Mouse (Mus musculus) layer of hippocampus, adult 18-20 months (tissue): ENCODE measurements around the gene Slc4a4. TPM values are rescaled to one million over a fixed set of nuclear protein-coding genes. Genes with fewer than 3 reads are reported as not detected.

Source experiments
- DNase-seq, 2 experiments: peaks; one replicate each; pipeline ENCODE4 v3.0.0; 2022; ENCODE audit warnings: low spot score in 2 of 2
- long read RNA-seq: library from polyadenylated mRNA; stranded (forward); transcript quantifications from one replicate; pipeline ENCODE4 v2.0.0, GENCODE M21; 2021
- total RNA-seq, 2 experiments: library from RNA; stranded (reverse); gene quantifications; 2 replicates each; pipeline ENCODE4 v1.2.3; 2021

The Slc4a4 gene
- total RNA-seq = 100 to 1,000 TPM; 125 to 128 TPM
- long read RNA-seq, full-length matches to known transcripts = 51 of 85 reads
- long read RNA-seq, partial matches to known transcripts = 13 of 85 reads
- long read RNA-seq, other reads (novel, unspliced or antisense) = 21 of 85 reads

- peak in 1 of 2 experiments; percentile 28 for DNase-seq
These were observed at the start of gene Slc4a4 for GRCm38 (mm10) chr5:88886668-88887555. Slc4a4 (plus strand) TSS chr5:88886818.

- no peak for DNase-seq
These were observed 46.4 kb upstream of the Slc4a4 start for GRCm38 (mm10) chr5:88840080-88840798.

GRCm38 (mm10) chr5:88857311-88857710, 29.3 kb upstream of the Slc4a4 start:
- no peak for DNase-seq

GRCm38 (mm10) chr5:88857801-88858200, 28.8 kb upstream of the Slc4a4 start:
- no peak for DNase-seq

- no peak for DNase-seq
These were observed 28.4 kb upstream of the Slc4a4 start for GRCm38 (mm10) chr5:88858226-88858625.

- DNase-seq = no peak
These were observed 24.5 kb upstream of the Slc4a4 start for GRCm38 (mm10) chr5:88862163-88862562.

GRCm38 (mm10) chr5:88862794-88863193, 23.8 kb upstream of the Slc4a4 start:
- DNase-seq = no peak

- DNase-seq = peak in 1 of 2 experiments; percentile 57
These were observed 2.5 kb upstream of the Slc4a4 start for GRCm38 (mm10) chr5:88884101-88884500.

GRCm38 (mm10) chr5:88885503-88885902, 1.1 kb upstream of the Slc4a4 start:
- peak in 1 of 2 experiments; percentile 32 for DNase-seq

- no peak for DNase-seq
These were observed 674 bp upstream of the Slc4a4 start for GRCm38 (mm10) chr5:88885944-88886343.

- no peak for DNase-seq
These were observed 310 bp upstream of the Slc4a4 start for GRCm38 (mm10) chr5:88886349-88886667.

GRCm38 (mm10) chr5:88887556-88888412, 1.2 kb downstream of the Slc4a4 start:
- DNase-seq = no peak

GRCm38 (mm10) chr5:88888413-88888700, 1.7 kb downstream of the Slc4a4 start:
- no peak for DNase-seq

GRCm38 (mm10) chr5:88889326-88889725, 2.7 kb downstream of the Slc4a4 start:
- peak in 1 of 2 experiments; percentile 30 for DNase-seq

- DNase-seq = no peak
These were observed 3.5 kb downstream of the Slc4a4 start for GRCm38 (mm10) chr5:88890146-88890545.

GRCm38 (mm10) chr5:88896574-88896973, 10.0 kb downstream of the Slc4a4 start:
- no peak for DNase-seq

- no peak for DNase-seq
These were observed 16.5 kb downstream of the Slc4a4 start for GRCm38 (mm10) chr5:88903111-88903510.

GRCm38 (mm10) chr5:88903526-88903925, 16.9 kb downstream of the Slc4a4 start:
- DNase-seq = no peak

- DNase-seq = no peak
These were observed 18.2 kb downstream of the Slc4a4 start for GRCm38 (mm10) chr5:88904841-88905240.

- no peak for DNase-seq
These were observed 21.0 kb downstream of the Slc4a4 start for GRCm38 (mm10) chr5:88907615-88908014.

GRCm38 (mm10) chr5:88912629-88913028, 26.0 kb downstream of the Slc4a4 start:
- no peak for DNase-seq
